Mouse (Mus musculus) small intestine, adult 2 months (tissue): Measurements from ENCODE around the gene Cic.

Experiments used
- CTCF ChIP-seq: fragments of 200-500 bp; IDR thresholded peaks from 2 replicates; pipeline ENCODE4 v1.5.1; 2012; ENCODE audit warnings: low read depth, mild to moderate bottlenecking, control low read depth, inconsistent platforms, low read length, moderate library complexity, mixed read lengths; ENCODE audit not compliant: insufficient replicate concordance, insufficient read length; ENCODE audit errors: extremely low read depth
- POLR2A ChIP-seq: fragments of 200-500 bp; IDR thresholded peaks from 2 replicates; pipeline ENCODE4 v1.6.1; 2012; ENCODE audit warnings: low read depth, mild to moderate bottlenecking, control low read depth, inconsistent platforms, low read length, moderate library complexity

- no peak for TF ChIP-seq CTCF
- TF ChIP-seq POLR2A, result no peak
These were observed 3.4 kb downstream of the Cic start for GRCm38 (mm10) chr7:25270652-25271633.
